Mouse (Mus musculus) adrenal gland, adult (tissue): ENCODE results near the gene 2010111I01Rik.
A peak's percentile ranks its signal among the peaks of the same experiment; 100 is the strongest.
"Not testable (repeated sequence)": the region's sequence is repeated elsewhere in the genome, so short reads cannot be mapped to it uniquely, and the experiment has no call there.

Experiments used
- DNase-seq, 2 experiments: peaks; one replicate each; pipeline ENCODE4 v3.0.0; 2022 to 2023; ENCODE audit warnings: low spot score in 1 of 2; ENCODE audit not compliant: inconsistent age in 2 of 2

2010111I01Rik gene

DNA sequence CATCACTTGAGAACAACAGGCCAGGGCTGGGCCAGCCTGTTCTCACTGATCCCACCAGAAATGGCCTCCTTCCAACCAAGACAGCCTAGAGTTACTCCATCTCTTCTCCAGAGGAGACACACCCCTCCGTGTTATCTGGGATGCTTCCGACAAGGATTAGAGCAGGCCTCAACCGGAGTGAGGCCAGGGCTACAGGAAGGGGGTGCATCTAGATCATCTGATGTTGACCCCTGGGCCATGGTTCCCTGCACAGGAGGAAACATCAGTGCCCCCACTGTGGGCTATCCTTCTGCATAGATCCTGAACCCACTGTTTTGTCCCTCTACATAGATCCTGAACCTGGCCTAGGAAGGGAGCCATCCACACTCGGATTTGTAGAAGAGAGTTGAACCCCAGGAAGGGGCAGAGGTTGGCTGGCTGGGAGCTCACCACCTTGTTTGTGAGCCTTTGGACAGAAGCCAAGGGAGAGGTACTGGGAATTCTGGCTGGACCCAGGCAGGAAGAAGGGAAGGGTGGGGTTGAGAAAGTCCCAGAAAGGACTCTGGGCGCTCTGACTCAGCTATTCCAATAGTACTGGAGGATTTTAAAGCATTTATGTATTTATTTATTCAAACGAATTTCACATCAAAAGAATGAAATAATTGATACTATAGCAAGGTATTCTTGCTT is 339.6 kb downstream of the 2010111I01Rik start:
- DNase-seq: peak; percentile 48 to 79

DNA sequence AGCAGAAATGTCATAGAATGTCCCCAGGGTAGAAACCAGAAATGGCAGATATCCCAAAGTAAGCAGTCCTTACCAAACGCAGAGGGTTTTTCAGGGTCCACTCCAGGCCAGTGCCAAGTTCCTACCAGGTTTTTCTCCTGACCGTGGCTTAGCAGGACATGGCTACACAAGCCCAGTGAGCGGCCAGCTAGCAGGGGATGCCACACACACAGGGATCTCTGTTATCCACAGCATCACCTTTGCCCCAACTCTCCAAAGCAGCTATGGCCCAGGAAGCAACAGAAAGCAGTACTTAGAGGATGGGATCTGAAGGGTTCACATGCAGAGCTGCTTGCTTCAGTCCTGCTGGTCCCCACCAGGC is 340.1 kb downstream of the 2010111I01Rik start:
- no peak for DNase-seq

DNA sequence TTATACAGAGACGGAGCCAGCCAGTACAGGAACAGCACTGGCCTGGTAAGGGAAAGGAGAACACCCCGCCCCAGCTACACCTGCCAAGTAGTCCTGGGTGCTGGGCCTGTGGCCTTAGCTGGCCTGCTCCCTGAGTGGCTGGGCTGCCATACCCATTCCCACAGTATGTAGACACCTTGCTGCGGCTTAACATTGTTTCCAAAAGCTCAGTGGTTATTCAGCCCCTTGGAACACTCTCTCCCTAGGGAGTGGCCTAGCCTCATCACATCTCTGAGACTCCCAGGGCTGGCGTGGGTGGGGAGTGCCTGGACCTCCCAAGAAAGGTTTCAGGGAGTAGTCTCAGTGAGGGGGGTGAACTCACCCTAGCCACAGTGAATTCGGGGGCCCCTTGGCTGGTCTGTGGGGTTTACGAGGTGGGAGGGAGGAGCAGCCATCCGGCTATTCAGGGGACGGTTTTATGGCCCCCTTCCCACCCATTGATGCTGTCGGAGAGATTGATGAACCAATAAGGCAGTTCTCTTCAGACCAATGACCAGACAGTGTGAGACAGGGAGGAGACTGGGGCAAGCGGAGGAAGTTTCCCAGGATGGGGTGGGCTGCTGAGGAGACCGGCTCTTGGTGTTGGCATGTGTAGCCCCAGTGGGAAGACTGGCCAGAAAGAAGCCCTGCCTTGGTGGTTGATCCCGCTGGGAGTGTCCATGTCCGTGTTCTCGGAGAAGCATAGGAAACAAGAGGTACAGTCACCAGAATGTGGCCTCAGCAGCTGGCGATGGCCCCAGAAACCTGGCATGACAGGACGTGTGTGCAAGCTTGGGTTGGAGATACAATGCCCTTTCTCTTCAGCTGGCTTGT is 340.7 kb downstream of the 2010111I01Rik start:
- DNase-seq: peak; percentile 50 to 79

DNA sequence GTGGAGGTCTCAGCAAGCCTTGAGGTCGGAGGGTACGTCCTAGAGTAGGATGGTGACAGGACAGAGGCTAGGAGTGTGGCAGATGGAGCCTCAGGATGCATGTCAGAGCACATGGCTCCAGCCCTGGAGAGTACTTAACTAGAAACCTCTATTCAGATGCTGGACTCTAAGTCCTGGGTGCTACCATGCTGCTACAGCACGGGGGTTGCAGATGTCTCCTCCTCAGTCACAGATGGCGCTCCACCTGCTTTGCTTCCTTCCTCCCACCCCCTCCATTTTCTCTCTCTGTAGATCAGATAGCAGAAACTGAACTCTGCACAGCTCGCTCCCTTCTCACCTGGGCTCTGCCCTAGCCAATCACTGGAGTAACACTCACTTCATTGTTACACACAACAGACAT is 342.1 kb downstream of the 2010111I01Rik start:
- no peak for DNase-seq

DNA sequence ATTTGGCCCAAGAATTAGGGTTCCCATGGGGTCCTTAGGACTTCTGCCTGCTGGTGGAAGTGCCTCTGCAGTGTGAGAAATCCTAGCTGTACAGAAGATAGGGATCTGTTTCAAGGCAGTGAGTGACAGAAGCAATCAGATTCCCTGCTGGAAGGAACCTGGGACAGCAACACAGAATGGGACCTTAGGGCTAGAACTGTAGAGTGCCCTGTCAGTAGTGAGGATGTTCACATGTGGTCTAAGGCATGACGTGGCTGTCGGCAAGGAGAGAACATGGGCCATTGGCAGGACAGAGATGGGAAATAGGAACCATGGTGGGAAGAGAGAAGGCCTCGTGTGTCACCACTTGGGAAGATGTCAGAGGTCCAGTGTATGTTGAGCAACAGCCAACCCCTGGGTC is 344.9 kb downstream of the 2010111I01Rik start:
- peak in 1 of 2 experiments; percentile 77 for DNase-seq

DNA sequence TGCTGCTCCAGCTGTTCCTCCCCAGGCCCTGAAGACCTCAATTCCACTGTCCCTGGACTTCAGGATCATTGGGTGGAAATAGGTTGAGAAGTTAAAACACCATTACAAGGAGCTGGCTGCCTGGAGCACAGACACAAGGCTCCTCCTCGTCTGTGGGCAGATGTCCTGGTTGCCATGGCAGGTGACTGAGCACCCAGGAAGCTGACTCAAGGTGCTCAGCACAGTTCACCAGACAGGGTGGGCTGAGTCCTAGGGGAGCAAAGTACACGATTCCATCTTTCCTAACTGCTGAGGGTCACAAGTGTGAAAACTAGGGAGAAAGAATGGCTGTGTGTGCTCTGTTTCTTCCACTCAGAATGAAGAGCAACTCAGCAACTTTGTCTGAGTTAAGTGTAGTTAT is 346.5 kb downstream of the 2010111I01Rik start:
- DNase-seq: no peak

DNA sequence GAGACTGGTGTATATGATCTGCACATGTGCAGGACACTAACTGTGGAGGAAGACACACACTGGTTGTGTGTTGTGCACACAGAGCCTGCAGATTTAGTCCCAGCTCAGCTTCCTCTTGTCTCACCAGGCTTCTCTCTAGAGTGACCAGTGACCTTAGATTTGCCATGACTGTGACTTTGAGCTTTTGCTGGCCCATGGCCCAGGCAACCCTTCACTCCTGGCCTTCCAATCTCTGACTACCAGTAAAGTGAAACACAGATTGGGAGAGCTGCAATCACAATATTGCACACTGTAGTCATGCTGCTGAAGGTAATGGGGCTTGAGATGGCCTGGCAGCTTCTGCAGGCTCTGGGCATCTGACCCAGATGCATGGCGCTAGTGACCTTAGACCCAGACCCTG is 348.6 kb downstream of the 2010111I01Rik start:
- DNase-seq: peak; percentile 72 to 93

DNA sequence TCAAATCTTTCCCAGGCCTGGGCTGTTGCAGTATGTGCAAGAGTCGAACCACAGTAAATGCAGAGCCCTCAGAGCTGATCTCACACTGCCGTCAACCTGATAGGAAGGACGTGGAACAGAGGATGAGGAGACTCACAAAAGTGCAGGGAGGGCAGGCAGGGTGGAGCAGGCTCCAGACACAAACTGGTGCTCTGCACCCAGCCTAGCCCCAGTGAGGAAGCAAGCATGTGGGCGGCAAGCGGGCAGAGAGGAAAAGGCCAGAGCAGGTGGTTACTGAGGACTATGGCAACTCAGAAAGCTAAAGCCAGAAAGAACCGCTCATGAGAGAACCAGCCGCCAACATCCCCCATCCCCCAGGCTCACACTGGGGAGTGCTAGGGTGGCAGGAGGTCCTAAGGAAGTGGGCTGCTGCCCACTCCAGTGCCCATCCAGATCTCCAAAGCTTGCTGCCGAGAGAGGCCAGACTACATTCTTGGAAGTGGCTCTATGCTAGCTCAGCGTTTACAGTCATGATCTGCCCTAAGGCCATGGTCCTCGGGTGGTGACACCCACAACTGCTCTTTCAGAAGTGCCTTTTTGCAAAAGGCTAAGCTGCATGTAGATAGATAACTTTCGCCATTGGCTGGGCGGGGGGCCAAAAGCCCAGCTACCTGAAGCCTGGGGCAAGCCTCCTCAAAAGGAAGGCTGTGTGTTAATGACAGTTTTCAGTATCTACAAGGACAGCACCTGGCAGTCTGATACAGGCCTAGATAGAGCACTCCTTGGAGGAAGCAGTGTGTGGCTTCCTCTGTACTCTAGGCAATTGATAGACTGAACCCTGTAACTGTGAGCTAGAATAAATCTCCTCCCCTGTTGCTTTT is 349.3 kb downstream of the 2010111I01Rik start:
- DNase-seq: peak in 1 of 2 experiments; percentile 75

DNA sequence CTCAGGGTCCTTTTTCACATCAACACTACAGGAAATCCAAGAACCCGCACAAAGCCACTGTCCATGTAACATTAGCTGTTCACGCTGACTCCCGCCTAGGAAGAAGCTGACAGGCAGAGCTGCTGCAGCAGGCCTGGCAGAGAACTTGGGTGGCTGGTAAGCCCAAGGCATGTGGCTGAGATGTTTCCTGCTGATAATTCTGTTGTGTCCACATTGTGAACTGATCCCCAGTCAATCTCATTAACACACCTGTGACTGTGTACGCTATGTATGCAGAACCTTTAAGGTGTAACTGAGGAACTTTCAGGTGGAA is 349.9 kb downstream of the 2010111I01Rik start:
- no peak for DNase-seq

DNA sequence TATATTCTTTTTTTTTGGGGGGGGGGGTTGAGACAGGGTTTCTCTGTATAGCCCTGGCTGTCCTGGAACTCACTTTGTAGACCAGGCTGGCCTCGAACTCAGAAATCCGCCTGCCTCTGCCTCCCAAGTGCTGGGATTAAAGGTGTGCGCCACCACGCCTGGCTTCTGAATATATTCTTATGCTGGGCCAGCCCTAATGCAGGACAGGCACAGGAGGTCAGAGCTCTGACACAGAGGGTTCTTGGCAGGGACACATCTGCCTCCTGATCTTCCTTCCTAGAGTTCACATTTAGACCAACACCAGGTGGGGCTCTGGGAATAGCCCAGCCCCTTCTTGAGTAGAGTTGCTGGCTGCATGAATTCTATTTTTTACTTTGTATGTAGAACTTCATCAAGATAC is 350.4 kb downstream of the 2010111I01Rik start:
- DNase-seq: not testable (repeated sequence)

DNA sequence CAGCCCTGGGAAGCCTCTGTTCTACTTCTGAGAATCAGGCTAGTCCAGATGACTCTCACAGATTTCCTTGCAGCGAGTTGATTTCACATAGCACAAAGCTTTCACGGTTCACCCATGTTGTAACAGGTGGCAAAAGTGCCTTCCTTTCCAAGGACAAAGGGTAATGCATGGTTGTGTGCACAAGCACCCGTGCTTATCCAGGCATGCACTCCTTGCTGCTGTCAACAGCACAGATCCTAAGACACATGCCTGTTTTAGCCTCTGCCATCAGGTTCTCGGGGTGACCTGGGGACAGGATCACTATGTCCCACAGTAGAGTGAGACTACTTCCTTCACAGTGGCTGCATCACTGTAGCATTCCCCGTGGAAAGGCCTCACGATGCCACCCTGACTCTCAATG is 351.1 kb downstream of the 2010111I01Rik start:
- no peak for DNase-seq

DNA sequence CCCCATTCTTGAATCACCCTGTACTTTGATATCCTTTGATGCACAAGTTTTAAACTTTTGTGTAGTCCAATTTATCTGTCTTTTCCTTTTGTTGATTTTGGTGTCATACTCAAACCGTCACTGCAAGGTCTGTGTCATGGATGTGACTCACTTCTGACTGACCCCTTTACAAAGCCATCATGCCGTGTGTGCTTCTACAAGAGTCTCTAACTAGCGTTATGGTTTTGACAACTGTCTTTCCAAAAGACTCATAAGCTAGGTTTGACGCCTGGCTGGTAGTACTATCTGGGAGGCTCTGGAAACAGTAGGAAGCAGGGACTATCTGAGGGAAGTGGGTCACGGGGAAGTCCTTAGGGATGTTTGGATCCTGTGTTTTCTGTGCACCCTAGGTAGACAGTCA is 351.7 kb downstream of the 2010111I01Rik start:
- peak in 1 of 2 experiments; percentile 77 for DNase-seq

DNA sequence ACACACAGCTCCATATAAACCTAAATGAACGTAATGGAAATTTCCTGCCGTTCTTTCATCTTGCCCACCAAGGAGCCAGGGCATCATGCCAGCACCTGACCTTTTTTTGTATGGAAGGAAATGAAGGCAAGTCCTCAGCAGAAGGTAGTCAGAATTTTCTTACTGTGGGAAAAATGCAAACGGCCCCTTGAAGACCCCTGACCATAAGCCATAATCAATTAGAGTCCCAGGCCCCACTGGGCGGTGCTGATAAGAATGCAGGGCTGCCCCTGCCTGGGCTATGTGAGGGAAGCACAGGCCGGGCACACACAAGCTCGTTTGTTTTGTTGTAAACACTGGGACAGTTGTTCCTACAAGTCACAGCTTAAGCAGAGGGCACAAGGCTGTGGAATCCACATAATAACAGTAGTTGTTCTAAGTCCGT is 353.0 kb downstream of the 2010111I01Rik start:
- DNase-seq: peak in 1 of 2 experiments; percentile 85

DNA sequence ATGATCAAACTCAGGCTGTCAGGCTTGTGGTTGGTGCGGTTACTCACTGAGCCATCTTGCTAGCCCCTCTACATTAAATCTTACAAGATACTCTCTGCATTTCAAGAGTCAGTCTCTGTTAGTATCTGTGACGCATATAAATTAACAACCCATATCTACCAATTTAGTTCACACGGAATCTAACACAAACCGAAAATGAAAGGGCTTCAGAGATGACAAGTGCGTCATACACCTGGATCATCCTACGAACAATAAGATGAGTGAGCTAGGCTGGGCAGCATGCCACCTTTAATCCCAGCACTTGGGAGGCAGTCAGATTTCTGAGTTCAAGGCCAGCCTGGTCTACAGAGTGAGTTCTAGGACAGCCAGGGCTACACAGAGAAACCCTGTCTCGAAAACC is 355.1 kb downstream of the 2010111I01Rik start:
- DNase-seq: no peak

DNA sequence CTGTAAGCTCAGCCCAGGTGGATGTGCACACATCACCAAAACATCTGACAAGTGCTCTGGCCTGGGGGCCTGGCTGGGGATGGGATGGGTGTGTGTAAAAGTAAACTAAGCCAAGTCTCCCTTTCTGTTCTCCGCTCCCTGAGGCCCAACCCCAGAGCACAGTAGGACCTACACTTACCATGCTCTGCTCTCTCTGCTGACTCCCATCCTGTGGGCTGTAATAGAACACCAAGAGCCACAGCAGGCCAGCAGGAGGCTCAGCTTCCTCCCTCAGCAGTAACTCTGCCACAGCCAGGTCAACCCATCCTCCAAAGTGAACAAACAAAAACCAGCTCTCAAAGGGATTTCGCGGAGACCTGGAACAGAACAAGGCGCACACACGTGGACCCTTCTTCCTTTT is 357.0 kb downstream of the 2010111I01Rik start:
- DNase-seq: peak; percentile 17 to 47

DNA sequence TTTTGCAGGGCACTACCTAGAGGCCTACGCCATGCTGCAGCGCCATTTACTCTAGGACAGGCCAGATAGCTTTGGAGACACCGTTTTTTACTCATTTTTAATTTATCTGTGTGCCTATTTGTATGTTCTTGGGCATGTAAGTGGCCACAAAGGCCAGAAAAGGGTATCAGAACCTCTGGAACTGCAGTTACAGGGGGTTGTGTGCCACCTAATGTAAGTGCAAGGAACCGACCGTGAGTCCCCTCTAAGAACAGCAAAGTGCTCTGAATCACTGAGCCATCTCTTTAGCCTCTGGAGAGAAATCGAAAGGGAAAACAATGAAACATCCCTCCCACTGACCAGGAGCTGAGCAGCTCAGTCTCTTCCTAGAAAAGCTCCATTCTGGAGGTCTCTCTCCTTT is 358.1 kb downstream of the 2010111I01Rik start:
- peak in 1 of 2 experiments; percentile 53 for DNase-seq

DNA sequence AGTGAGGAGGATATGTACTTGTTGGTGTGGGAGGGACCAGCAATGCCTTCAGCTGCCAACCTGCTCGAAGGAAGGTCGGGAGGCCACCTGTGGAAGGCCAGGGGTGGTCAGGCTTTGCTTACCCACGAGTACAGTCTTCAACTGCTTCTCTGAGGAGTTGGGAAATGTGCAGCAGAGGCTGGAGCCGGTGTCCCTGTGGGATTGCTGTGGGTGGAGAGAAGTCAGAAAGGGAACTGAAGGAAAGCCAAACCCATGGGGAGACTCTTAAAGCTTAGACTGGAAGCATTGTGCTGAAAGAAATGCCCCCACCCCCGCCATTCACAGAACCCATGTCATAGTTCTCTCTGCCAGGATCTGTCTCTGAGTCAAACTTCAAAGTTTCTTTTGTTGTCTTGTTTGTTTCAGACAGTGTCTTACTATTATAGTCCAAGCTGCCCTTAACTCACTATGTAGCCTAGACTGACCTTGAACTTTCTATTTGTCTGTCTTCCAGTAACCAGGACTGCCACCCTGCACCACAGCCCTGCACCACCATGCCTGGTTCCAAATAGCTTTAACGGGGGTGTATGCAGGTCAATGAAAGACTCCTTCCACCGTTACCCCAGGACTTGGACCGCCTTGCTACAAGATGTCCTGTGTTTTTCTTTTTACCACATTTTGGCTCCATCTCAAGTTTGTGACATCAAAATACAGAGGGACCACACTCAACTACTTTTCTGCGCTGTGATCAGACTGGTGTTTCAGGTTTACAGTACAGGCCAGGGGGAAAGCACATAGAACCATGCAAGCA is 358.8 kb downstream of the 2010111I01Rik start:
- DNase-seq: peak in 1 of 2 experiments; percentile 86

DNA sequence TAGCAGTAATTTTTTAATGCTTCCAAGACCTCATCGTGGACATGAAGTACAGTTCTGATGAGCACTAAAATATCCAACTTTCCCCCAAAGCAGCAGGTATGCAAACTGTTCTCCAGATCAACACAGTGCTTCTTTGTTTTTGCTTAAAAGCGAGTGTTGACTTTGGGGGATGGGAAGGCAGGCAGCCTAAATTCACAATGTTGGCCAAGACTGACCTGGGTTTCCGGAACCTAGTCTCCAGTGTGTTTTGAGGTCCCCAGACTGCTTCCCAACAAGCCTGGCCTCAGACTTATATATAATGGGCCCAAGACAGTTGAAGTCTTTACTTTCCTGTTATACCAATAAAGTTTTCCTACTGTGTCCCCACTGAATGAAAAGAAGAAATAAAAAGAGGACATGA is 359.6 kb downstream of the 2010111I01Rik start:
- peak in 1 of 2 experiments; percentile 71 for DNase-seq

DNA sequence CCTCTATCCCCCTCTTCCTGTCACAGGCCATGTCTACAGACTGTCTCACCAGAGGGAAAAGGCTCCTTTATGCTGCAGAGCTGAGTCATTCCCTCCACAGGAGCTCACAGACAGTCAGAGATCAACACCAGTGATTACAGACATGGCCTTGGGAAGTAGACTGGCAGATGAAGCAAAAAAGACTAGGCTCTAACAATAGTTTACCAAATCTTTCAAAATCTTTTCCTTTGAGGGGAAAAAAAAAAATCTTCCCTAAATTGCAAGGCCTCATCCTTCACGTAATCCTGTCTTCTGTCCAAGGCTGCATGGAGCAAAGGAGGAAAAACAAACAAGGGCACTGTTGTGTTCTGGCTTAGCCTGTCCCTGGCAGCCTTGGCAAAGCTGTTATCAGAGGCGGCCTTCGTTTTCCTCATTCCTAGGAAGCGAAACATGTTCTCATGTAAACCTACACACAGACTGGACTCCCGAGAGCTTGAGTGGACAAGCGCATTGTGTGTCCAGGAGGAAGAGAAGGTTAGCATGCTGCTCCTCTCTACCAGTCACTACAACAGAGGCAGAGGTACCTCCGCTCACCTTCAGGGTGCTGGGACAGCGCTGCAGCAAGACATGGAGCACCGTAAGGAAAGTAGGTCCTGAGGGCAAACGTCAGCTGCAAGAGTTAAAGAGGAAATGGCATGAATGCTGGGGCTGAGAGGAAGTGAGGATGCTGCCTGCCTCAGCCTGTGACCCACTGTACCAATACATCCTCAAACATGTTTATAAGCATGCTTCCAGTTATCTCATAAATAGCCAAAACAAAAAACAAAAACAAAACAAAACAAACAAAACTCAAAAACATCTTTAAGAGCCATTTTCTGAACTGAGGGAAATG is 360.5 kb downstream of the 2010111I01Rik start:
- peak; percentile 75 to 93 for DNase-seq

DNA sequence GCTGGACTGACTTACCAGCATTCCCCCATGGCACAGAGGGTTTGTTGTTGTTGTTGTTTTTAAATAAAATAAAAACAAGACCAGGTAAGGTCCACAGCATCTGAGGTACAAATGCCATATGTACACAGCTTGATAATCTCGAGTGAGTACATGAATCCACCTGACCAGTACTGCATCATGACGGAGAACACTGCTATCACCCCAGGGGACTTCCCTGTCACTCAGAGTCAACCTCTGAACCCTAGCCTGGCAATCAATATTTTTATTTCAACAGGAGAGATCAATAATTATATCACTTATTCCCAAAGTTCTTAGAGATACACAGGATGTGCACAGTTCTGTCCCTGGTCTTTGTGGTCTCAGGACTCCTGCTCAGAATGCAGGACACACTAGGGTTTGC is 361.3 kb downstream of the 2010111I01Rik start:
- DNase-seq: peak in 1 of 2 experiments; percentile 35
